Mouse (Mus musculus): ENCODE results near the gene Ap3b1.

Ap3b1 gene

DNA sequence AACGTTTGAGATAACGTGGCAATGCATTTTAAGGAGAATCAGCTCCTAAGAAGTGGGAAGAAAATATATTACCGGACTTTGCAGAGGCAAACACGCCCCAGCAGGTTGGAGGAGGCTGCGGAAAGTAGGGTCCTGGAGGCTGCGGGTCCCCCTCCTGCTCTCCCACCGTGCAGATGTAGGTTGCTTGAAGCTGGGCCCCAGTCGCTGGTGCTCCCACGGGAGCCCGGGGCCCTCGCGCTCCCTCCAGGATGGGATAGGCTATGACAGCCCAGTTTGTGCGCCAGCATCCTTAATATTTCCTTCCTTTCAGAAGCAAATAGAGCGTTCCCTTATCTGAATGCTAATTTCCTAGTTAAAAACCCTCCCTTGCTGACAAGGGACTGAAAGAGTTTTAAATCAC is 236.5 kb downstream of the Ap3b1 start:
- DNase-seq (ENCODE audit: low read depth, low spot score): no peak
- no peaks in the 10 kb centered on the region for H3K36me3 ChIP-seq (ENCODE audit: control insufficient read depth, insufficient read depth, low read length, poor library complexity, severe bottlenecking)
- H3K27me3 ChIP-seq (ENCODE audit: control insufficient read depth, insufficient read depth, low read length, poor library complexity, severe bottlenecking): no peaks in the 10 kb centered on the region; the same call in 1 of the 2 replicates

GRCm38 (mm10) chr13:94595701-94596361 is 237.1 kb downstream of the Ap3b1 start:
- no peak for DNase-seq (ENCODE audit: low read depth, low spot score)
- no peaks in the 10 kb centered on the region; the same call in 1 of the 2 replicates for H3K27me3 ChIP-seq (ENCODE audit: control insufficient read depth, insufficient read depth, low read length, poor library complexity, severe bottlenecking)
- no peaks in the 10 kb centered on the region for H3K36me3 ChIP-seq (ENCODE audit: control insufficient read depth, insufficient read depth, low read length, poor library complexity, severe bottlenecking)

- Histone ChIP-seq H3K36me3 (ENCODE audit: control insufficient read depth, insufficient read depth, low read length, poor library complexity, severe bottlenecking) (no peaks in the 10 kb centered on the region), H3K27me3 (ENCODE audit: control insufficient read depth, insufficient read depth, low read length, poor library complexity, severe bottlenecking) (no peaks in the 10 kb centered on the region; the same call in 1 of the 2 replicates)
- no peak for DNase-seq (ENCODE audit: low read depth, low spot score)
These were observed 237.8 kb downstream of the Ap3b1 start for GRCm38 (mm10) chr13:94596386-94597033.

- DNase-seq (ENCODE audit: low read depth, low spot score): no peak
- no peaks in the 10 kb centered on the region; the same call in 1 of the 2 replicates for H3K27me3 ChIP-seq (ENCODE audit: control insufficient read depth, insufficient read depth, low read length, poor library complexity, severe bottlenecking)
These were observed 241.0 kb downstream of the Ap3b1 start for GRCm38 (mm10) chr13:94599718-94600117.

DNA sequence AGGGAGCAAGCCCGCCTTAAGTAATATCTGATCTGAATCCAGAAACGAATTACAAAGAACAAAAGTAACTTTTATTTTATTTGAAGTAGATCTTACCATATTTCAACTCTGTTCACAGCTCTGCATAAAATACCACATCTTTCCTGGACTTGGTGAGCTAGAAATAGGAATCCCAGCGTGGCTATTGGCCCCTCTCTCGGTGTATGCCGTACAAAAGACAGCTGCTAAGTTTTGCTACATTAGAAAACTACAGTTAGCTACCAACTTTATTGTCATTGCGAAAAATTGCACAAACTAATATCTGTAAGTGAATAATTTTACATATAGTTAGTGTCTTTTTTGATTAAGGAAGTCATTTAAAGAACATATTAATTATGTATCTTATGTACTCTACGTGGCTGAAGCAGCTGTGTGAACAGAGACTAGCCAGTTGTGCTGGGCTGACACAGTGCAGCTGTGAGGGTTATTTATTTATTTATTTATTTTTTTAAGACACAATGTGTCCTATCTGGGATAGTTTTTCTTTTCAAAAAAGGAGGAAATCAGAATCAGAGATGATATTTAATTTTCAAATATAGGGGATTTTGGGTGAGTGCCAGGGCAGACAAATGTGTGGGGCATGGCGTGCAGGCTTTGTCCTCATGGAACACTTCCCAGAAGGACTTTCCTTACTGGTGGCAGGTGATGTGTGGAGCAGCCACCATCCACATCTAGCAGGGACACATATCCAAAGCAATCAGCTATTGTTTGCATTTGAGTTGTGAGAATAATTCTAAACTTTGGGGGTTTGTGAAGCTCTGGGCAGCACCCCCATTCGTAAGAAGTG is 248.5 kb downstream of the Ap3b1 start:
- Histone ChIP-seq H3K36me3 (ENCODE audit: control insufficient read depth, insufficient read depth, low read length, poor library complexity, severe bottlenecking) (no peaks in the 10 kb centered on the region), H3K27me3 (ENCODE audit: control insufficient read depth, insufficient read depth, low read length, poor library complexity, severe bottlenecking) (no peaks in the 10 kb centered on the region)
- DNase-seq (ENCODE audit: low read depth, low spot score): no peak

More at GRCm38 (mm10) chr13:94599718-94600117, 241.0 kb downstream of the Ap3b1 start:
- no peaks in the 10 kb centered on the region for H3K36me3 ChIP-seq (ENCODE audit: control insufficient read depth, insufficient read depth, low read length, poor library complexity, severe bottlenecking)

DNA sequence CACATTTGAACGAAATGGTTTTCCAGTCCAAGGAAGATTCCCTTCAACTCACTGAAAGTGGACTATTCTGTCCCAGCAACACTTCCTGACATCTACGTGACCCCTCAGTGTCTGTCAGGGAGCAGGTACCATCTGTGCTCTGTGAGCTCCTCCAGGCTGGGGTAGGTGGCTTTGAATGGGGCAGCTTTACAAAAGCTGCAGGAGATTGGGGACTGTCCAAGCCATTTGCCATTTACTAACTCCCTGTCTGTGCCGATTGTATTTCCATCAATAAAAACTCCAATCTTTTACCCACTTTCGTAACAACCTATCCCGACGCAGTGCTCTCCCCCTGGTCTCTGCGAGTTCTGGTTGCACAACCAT is 249.1 kb downstream of the Ap3b1 start:
- Histone ChIP-seq H3K36me3 (ENCODE audit: control insufficient read depth, insufficient read depth, low read length, poor library complexity, severe bottlenecking) (no peaks in the 10 kb centered on the region), H3K27me3 (ENCODE audit: control insufficient read depth, insufficient read depth, low read length, poor library complexity, severe bottlenecking) (no peaks in the 10 kb centered on the region)
- no peak for DNase-seq (ENCODE audit: low read depth, low spot score)

DNA sequence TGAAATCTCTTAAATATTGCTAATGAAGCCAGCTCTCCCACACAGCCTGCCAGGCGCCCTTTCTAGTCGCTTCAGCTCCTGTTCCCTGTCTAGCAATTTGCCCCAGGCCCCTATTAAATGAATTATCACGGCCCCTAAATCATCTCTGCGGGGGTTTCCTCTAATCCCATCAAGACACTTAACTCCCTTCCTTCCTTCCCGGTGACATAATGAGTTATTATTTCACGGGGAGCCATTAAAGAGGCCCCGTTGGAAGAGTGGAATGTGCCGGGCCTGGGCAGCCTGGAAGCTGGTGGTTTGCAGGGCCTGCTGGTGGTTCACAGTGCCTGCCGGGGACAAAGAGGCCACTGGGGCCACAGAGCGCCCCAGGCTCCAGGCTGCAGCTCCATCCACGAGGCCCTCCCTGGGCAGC is 249.7 kb downstream of the Ap3b1 start:
- Histone ChIP-seq H3K27me3 (ENCODE audit: control insufficient read depth, insufficient read depth, low read length, poor library complexity, severe bottlenecking) (no peaks in the 10 kb centered on the region), H3K36me3 (ENCODE audit: control insufficient read depth, insufficient read depth, low read length, poor library complexity, severe bottlenecking) (no peaks in the 10 kb centered on the region)
- no peak for DNase-seq (ENCODE audit: low read depth, low spot score)

DNA sequence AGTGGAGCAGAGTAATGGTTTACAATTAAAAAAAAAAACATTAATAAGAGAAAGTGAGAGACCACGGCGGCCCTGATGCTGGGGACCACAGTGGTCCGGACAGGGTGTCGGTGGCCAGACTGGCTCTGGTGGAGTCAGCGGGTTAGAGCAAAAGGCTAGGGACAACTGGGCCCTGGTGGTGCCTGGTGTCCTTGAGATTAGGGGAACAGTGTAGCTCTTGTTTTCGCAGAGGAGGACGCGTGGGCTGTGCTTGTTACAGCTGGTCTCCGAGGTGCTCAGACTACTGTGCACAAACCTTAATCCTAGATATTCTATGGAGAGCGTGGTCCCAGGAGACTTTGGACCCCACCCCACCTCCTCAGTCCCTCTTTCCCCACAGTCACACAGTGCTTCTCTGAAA is 250.2 kb downstream of the Ap3b1 start:
- Histone ChIP-seq H3K36me3 (ENCODE audit: control insufficient read depth, insufficient read depth, low read length, poor library complexity, severe bottlenecking) (no peaks in the 10 kb centered on the region), H3K27me3 (ENCODE audit: control insufficient read depth, insufficient read depth, low read length, poor library complexity, severe bottlenecking) (no peaks in the 10 kb centered on the region)
- DNase-seq (ENCODE audit: low read depth, low spot score): no peak

Measured in splenic B cell, adult 2 months (primary cell).